16 mouse cellular contexts compared by ENCODE assay signal in genomic region chr3:101117386-101117749, GRCm38 (mm10). TPM values are rescaled to one million over a fixed set of nuclear protein-coding genes. Genes with fewer than 3 reads are reported as not detected.
DNase-seq lines count a peak whose midpoint lies in the region; ATAC-seq lines count a peak whose summit lies in the region.
"Had no signal": no experiment of that assay in that cellular context is flagged by ENCODE, and none has a peak within 500 bp of the region (broad histone marks: within the 10 kb centered on the region; RNA-seq: fewer than 3 reads in every experiment).

No protein-coding gene starts in this region.

- no peaks in the 10 kb centered on the region for H3K9me3 ChIP-seq in hindbrain, embryonic 14.5 days (ENCODE audit: control insufficient read depth, low read length)
- H3K9me3 ChIP-seq in hindbrain, embryonic 11.5 days (ENCODE audit: control insufficient read depth, low read length) = no peaks in the 10 kb centered on the region
- H3K9me3 ChIP-seq in forebrain, embryonic 13.5 days (replicated peaks) = no peaks in the 10 kb centered on the region
- H3K9me3 ChIP-seq in limb, embryonic 10.5 days (replicated peaks) = no peaks in the 10 kb centered on the region
- H3K9me3 ChIP-seq in neural tube, embryonic 14.5 days (ENCODE audit: control insufficient read depth, low read length) = no peaks in the 10 kb centered on the region
- H3K9me3 ChIP-seq: G1E; limb, embryonic 15.5 days had no signal

- H3K4me3 ChIP-seq in hindbrain, embryonic 14.5 days (replicated peaks; ENCODE audit: low read length) = no peak overlapping the region
- H3K4me3 ChIP-seq in hindbrain, embryonic 11.5 days (ENCODE audit: low read depth, low read length) = no peak overlapping the region
- H3K4me3 ChIP-seq in forebrain, embryonic 13.5 days = no peak overlapping the region
- no peak overlapping the region for H3K4me3 ChIP-seq in limb, embryonic 10.5 days
- H3K4me3 ChIP-seq in neural tube, embryonic 14.5 days (ENCODE audit: low read depth, low read length) = no peak overlapping the region
- H3K4me3 ChIP-seq: limb, embryonic 15.5 days had no signal

- no peak overlapping the region for H3K4me2 ChIP-seq in hindbrain, embryonic 14.5 days (replicated peaks)
- no peak overlapping the region for H3K4me2 ChIP-seq in hindbrain, embryonic 11.5 days (replicated peaks; ENCODE audit: low read depth, low read length)
- no peak overlapping the region for H3K4me2 ChIP-seq in forebrain, embryonic 13.5 days
- H3K4me2 ChIP-seq in neural tube, embryonic 14.5 days (ENCODE audit: low read depth, low read length) = no peak overlapping the region
- H3K4me2 ChIP-seq: limb, embryonic 15.5 days had no signal

- no peaks in the 10 kb centered on the region for H3K27me3 ChIP-seq in hindbrain, embryonic 14.5 days (ENCODE audit: control insufficient read depth, insufficient read depth, low read length)
- H3K27me3 ChIP-seq in hindbrain, embryonic 11.5 days (ENCODE audit: control insufficient read depth, insufficient read depth, low read length) = no peaks in the 10 kb centered on the region
- H3K27me3 ChIP-seq in forebrain, embryonic 13.5 days = no peaks in the 10 kb centered on the region
- peaks cover 7% of the 10 kb centered on the region; the same call in 1 of the 2 replicates for H3K27me3 ChIP-seq in limb, embryonic 10.5 days (ENCODE audit: low read depth, poor library complexity, severe bottlenecking)
- H3K27me3 ChIP-seq in neural tube, embryonic 14.5 days (ENCODE audit: control insufficient read depth, insufficient read depth, low read length) = no peaks in the 10 kb centered on the region
- H3K27me3 ChIP-seq: limb, embryonic 15.5 days had no signal

- H3K36me3 ChIP-seq in hindbrain, embryonic 14.5 days (replicated peaks; ENCODE audit: control insufficient read depth, insufficient read depth) = no peaks in the 10 kb centered on the region
- H3K36me3 ChIP-seq in hindbrain, embryonic 11.5 days (ENCODE audit: control insufficient read depth, insufficient read depth, low read length) = no peaks in the 10 kb centered on the region
- no peaks in the 10 kb centered on the region for H3K36me3 ChIP-seq in forebrain, embryonic 13.5 days (ENCODE audit: poor library complexity, severe bottlenecking)
- H3K36me3 ChIP-seq in limb, embryonic 10.5 days = no peaks in the 10 kb centered on the region
- H3K36me3 ChIP-seq in neural tube, embryonic 14.5 days (ENCODE audit: control insufficient read depth, insufficient read depth, low read length) = no peaks in the 10 kb centered on the region
- H3K36me3 ChIP-seq: G1E; limb, embryonic 15.5 days had no signal

- H3K27ac ChIP-seq in hindbrain, embryonic 14.5 days = 0 out of 2 replicates have a peak overlapping the region, but pooled peaks have one; percentile 54
- H3K27ac ChIP-seq in hindbrain, embryonic 11.5 days (ENCODE audit: low read depth, low read length) = no peak overlapping the region
- 0 out of 2 replicates have a peak overlapping the region, but pooled peaks have one; percentile 55 for H3K27ac ChIP-seq in forebrain, embryonic 13.5 days
- peak overlapping the region; percentile 77 for H3K27ac ChIP-seq in limb, embryonic 10.5 days
- H3K27ac ChIP-seq in neural tube, embryonic 14.5 days (ENCODE audit: low read depth, low read length) = peak overlapping the region; percentile 67; the same call in 1 of the 2 replicates
- H3K27ac ChIP-seq: limb, embryonic 15.5 days had no signal

- WGBS in hindbrain, embryonic 14.5 days = 93% methylated on average over 8 of the region's 8 CpGs
- WGBS in hindbrain, embryonic 11.5 days = 89% methylated on average over 8 of the region's 8 CpGs
- WGBS in forebrain, embryonic 13.5 days = 95% methylated on average over 8 of the region's 8 CpGs
- WGBS in limb, embryonic 10.5 days = 91% methylated on average over 8 of the region's 8 CpGs
- WGBS in neural tube, embryonic 14.5 days = 96% methylated on average over 8 of the region's 8 CpGs

- ATAC-seq in hindbrain, embryonic 14.5 days (ENCODE audit: low FRiP score) = 0 out of 2 replicates have a peak, but pooled peaks have one; percentile 24
- ATAC-seq in hindbrain, embryonic 11.5 days (ENCODE audit: low FRiP score) = no peak
- peak; percentile 23 for ATAC-seq in forebrain, embryonic 13.5 days
- no peak for ATAC-seq in neural tube, embryonic 14.5 days (ENCODE audit: low read depth)
- no peak for ATAC-seq in megakaryocyte, adult 5-6 weeks (ENCODE audit: poor library complexity, severe bottlenecking)

- H3K4me1 ChIP-seq in hindbrain, embryonic 14.5 days (replicated peaks; ENCODE audit: control insufficient read depth, insufficient read depth, low read length) = peaks cover 7% of the 10 kb centered on the region; the same call in 1 of the 2 replicates
- no peaks in the 10 kb centered on the region for H3K4me1 ChIP-seq in hindbrain, embryonic 11.5 days (replicated peaks; ENCODE audit: control insufficient read depth, insufficient read depth, low read length)
- H3K4me1 ChIP-seq in forebrain, embryonic 13.5 days = peaks cover 17% of the 10 kb centered on the region
- peaks cover 18% of the 10 kb centered on the region for H3K4me1 ChIP-seq in limb, embryonic 10.5 days
- H3K4me1 ChIP-seq in neural tube, embryonic 14.5 days (ENCODE audit: control insufficient read depth, insufficient read depth, low read length) = peaks cover 7% of the 10 kb centered on the region; the same call in 1 of the 2 replicates

- no peak overlapping the region for H3K9ac ChIP-seq in hindbrain, embryonic 14.5 days
- H3K9ac ChIP-seq in hindbrain, embryonic 11.5 days (ENCODE audit: low read depth, low read length) = no peak overlapping the region
- no peak overlapping the region for H3K9ac ChIP-seq in forebrain, embryonic 13.5 days
- no peak overlapping the region for H3K9ac ChIP-seq in neural tube, embryonic 14.5 days (replicated peaks; ENCODE audit: low read depth, low read length)
- H3K9ac ChIP-seq: limb, embryonic 15.5 days had no signal

- DNase-seq in hindbrain, embryonic 14.5 days (ENCODE audit: low spot score) = no peak
- no peak for DNase-seq in hindbrain, embryonic 11.5 days (ENCODE audit: low spot score)
- DNase-seq in limb, embryonic 10.5 days (ENCODE audit: low spot score) = no peak
- no peak for DNase-seq in thymus, postnatal 25 days
- DNase-seq: adrenal gland, postnatal 25 days; cerebellum, postnatal 25 days; kidney, adult 18-20 months; kidney, postnatal 36 days; layer of hippocampus, postnatal 36 days; right cerebral cortex, postnatal 14 days; thymus, adult 2 months had no signal

RNA-seq across cellular contexts. Expression of gene Ptgfrn, which starts 7.3 kb away (rescaled TPM):
- 3.6 and 3.7 TPM in 2 replicates for polyA plus RNA-seq in hindbrain, embryonic 14.5 days (2014; fragmentation: Nextera tagmentation; extraction: Ambion mirVana)
- polyA plus RNA-seq in hindbrain, embryonic 11.5 days (2014; fragmentation: Nextera tagmentation; extraction: Ambion mirVana) = 3.3 and 3.5 TPM in 2 replicates
- 4.0 and 4.5 TPM in 2 replicates for polyA plus RNA-seq in forebrain, embryonic 13.5 days (2015; fragmentation: Nextera tagmentation; extraction: Ambion mirVana)
- polyA plus RNA-seq in limb, embryonic 10.5 days (2016; fragmentation: Nextera tagmentation; extraction: Ambion mirVana) = 3.4 and 4.0 TPM in 2 replicates
- polyA plus RNA-seq in neural tube, embryonic 14.5 days (2014; fragmentation: Nextera tagmentation; extraction: Ambion mirVana) = 4.4 and 4.7 TPM in 2 replicates
- total RNA-seq in megakaryocyte, adult 5-6 weeks (2015) = 1.0 and 1.2 TPM in 2 replicates
- total RNA-seq in megakaryocyte, adult 5-6 weeks (2017) = 0.98 and 1.8 TPM in 2 replicates
- polyA plus RNA-seq: G1E had no signal

Comparison
In these comparisons a context has a peak if more than half of its experiments do, and no peak if none do; other contexts are left out.
1. ATAC-seq: peak in hindbrain, embryonic 14.5 days (single experiment) and forebrain, embryonic 13.5 days (single experiment); none in hindbrain, embryonic 11.5 days (single experiment), neural tube, embryonic 14.5 days (single experiment) and megakaryocyte, adult 5-6 weeks (single experiment).